Mouse (Mus musculus): ENCODE data around the gene Mrpl16. TPM values are rescaled to one million over a fixed set of nuclear protein-coding genes. Genes with fewer than 3 reads are reported as not detected.

The Mrpl16 gene
- polyA plus RNA-seq, 1 experiment from 2014 or later = 78.5 TPM

DNA sequence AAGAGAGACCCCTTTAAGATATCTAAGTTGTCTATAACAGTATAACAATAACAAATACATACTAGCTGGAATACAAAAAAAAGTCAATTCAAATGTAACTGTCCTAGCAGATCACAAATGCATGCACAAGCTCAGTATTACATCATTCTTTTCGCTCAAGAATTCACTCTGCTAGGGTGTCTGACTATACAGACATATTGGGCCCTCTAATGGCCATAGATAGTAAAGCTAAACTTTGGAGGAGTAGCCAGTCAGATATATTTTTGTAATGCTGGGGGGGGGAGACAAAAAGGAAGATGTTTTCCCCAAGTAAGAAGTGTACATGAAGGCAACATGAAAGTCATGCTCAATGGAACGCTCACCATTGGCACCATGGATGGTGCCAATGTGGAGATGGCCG, 5.1 kb upstream of the Mrpl16 start:
- no peak overlapping the region for H3K27ac ChIP-seq (ENCODE audit: low read depth, low read length)
- no peaks in the 10 kb centered on the region for H3K4me1 ChIP-seq (ENCODE audit: control insufficient read depth, insufficient read depth, low read length)
- no peak for ATAC-seq (replicated peaks; ENCODE audit: insufficient number of reproducible peaks, low FRiP score, low TSS enrichment)
- H3K4me2 ChIP-seq = no peak overlapping the region
- no peaks in the 10 kb centered on the region for H3K36me3 ChIP-seq (ENCODE audit: control insufficient read depth, insufficient read depth, low read length)
- WGBS (ENCODE audit: insufficient replicate concordance) = 78% methylated on average over 3 of the region's 3 CpGs
- H3K9ac ChIP-seq (ENCODE audit: low read depth, low read length) = no peak overlapping the region
- no peaks in the 10 kb centered on the region for H3K9me3 ChIP-seq (replicated peaks; ENCODE audit: control insufficient read depth, low read length)
- no peaks in the 10 kb centered on the region for H3K27me3 ChIP-seq (ENCODE audit: control insufficient read depth, insufficient read depth, low read length)
- no peak overlapping the region for H3K4me3 ChIP-seq (ENCODE audit: low read depth, low read length)

DNA sequence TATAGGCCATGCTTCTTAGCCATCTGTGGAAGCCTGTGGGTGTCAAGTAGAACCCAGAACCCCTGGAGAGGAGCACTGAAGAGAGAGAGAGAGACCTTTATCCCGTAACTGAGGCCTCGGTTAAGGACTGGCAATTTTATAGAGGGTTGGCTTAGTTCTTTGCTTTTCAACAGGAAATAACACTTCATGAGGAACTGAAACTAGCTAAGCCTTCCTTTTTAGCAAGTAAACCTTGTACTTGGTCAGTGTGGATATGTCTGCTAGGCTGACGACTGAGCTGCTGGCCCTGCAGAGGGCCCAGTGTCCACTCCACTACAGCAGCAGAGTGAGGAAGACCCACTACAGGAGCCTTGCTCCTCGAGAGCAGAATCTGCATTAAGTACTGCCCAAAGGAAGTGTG, 3.8 kb upstream of the Mrpl16 start:
- H3K4me1 ChIP-seq (ENCODE audit: control insufficient read depth, insufficient read depth, low read length) = no peaks in the 10 kb centered on the region
- H3K9me3 ChIP-seq (replicated peaks; ENCODE audit: control insufficient read depth, low read length) = no peaks in the 10 kb centered on the region
- H3K27me3 ChIP-seq (ENCODE audit: control insufficient read depth, insufficient read depth, low read length) = no peaks in the 10 kb centered on the region
- H3K9ac ChIP-seq (ENCODE audit: low read depth, low read length) = no peak overlapping the region
- 60% methylated on average over 4 of the region's 4 CpGs for WGBS (ENCODE audit: insufficient replicate concordance)
- H3K36me3 ChIP-seq (ENCODE audit: control insufficient read depth, insufficient read depth, low read length) = no peaks in the 10 kb centered on the region
- H3K4me3 ChIP-seq (ENCODE audit: low read depth, low read length) = no peak overlapping the region
- no peak for ATAC-seq (replicated peaks; ENCODE audit: insufficient number of reproducible peaks, low FRiP score, low TSS enrichment)
- no peak overlapping the region for H3K27ac ChIP-seq (ENCODE audit: low read depth, low read length)
- no peak overlapping the region for H3K4me2 ChIP-seq

DNA sequence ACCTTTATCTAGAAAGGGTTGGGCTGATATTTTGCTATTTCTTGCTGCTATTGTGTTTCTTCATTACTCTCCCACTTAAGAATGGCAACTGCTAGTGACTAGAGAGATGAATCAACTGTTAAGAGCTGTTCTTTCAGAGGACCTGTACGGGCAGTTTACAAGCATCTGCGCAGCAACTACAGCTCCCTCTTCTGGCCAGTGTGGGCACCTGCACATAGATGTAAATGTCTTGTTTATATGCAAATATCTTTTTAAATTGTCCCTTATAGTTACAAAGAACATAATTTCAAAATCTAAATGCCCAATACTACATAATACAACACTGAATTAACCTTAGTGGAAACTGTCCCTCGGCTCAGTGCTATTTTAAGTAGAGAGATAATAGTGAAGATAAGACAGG, 2.0 kb upstream of the Mrpl16 start:
- no peak for ATAC-seq (replicated peaks; ENCODE audit: insufficient number of reproducible peaks, low FRiP score, low TSS enrichment)
- 5% methylated on average over 3 of the region's 3 CpGs for WGBS (ENCODE audit: insufficient replicate concordance)
- no peak overlapping the region for H3K27ac ChIP-seq (ENCODE audit: low read depth, low read length)

DNA sequence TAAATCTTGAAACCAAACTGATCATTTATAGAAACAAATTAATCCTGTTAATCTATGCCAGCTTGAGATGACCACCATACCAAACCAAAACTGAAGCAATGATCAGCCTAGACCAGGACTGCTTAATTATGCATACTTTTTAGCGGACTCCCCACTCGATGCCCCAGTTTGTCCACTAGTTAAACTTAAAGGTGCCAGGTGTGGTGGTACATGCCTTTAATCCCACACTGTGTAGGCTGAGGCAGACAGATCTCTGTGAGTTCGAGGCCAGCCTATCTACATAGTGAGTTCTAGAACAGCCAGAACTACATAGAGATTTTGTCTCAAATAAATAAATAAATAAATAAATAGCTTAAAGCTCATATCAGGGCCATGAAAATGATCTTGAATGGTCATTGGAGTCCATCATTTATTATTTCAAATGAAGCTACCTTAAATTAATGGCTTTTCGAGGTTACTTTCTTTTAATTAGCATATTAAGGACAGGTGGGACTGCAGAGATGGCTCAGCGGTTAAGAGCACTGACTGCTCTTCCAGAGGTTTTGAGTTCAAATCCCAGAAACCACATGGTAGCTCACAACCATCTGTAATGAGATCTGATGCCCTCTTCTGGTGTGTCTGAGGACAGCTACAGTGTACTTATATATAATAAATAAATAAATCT, 802 bp upstream of the Mrpl16 start:
- H3K27me3 ChIP-seq (ENCODE audit: control insufficient read depth, insufficient read depth, low read length) = no peaks in the 10 kb centered on the region
- H3K4me2 ChIP-seq = peak overlapping the region; percentile 78; the same call in 1 of the 2 replicates
- H3K27ac ChIP-seq (ENCODE audit: low read depth, low read length) = no peak overlapping the region
- no peaks in the 10 kb centered on the region for H3K4me1 ChIP-seq (ENCODE audit: control insufficient read depth, insufficient read depth, low read length)
- no peak overlapping the region for H3K9ac ChIP-seq (ENCODE audit: low read depth, low read length)
- no peak overlapping the region; the same call in 1 of the 2 replicates for H3K4me3 ChIP-seq (ENCODE audit: low read depth, low read length)
- no peaks in the 10 kb centered on the region for H3K9me3 ChIP-seq (replicated peaks; ENCODE audit: control insufficient read depth, low read length)
- WGBS (ENCODE audit: insufficient replicate concordance) = 86% methylated on average over 5 of the region's 5 CpGs
- ATAC-seq (replicated peaks; ENCODE audit: insufficient number of reproducible peaks, low FRiP score, low TSS enrichment) = no peak
- H3K36me3 ChIP-seq (ENCODE audit: control insufficient read depth, insufficient read depth, low read length) = peaks cover 2% of the 10 kb centered on the region; the same call in 1 of the 2 replicates

More for the DNA sequence above, 2.0 kb upstream of the Mrpl16 start:
- Histone ChIP-seq H3K4me2 (no peak overlapping the region), H3K9ac (ENCODE audit: low read depth, low read length) (no peak overlapping the region), H3K4me3 (ENCODE audit: low read depth, low read length) (no peak overlapping the region), H3K9me3 (replicated peaks; ENCODE audit: control insufficient read depth, low read length) (no peaks in the 10 kb centered on the region), H3K4me1 (ENCODE audit: control insufficient read depth, insufficient read depth, low read length) (no peaks in the 10 kb centered on the region), H3K36me3 (ENCODE audit: control insufficient read depth, insufficient read depth, low read length) (0 out of 2 replicates have a peak, but pooled peaks cover 2% of the 10 kb centered on the region), H3K27me3 (ENCODE audit: control insufficient read depth, insufficient read depth, low read length) (no peaks in the 10 kb centered on the region)

DNA sequence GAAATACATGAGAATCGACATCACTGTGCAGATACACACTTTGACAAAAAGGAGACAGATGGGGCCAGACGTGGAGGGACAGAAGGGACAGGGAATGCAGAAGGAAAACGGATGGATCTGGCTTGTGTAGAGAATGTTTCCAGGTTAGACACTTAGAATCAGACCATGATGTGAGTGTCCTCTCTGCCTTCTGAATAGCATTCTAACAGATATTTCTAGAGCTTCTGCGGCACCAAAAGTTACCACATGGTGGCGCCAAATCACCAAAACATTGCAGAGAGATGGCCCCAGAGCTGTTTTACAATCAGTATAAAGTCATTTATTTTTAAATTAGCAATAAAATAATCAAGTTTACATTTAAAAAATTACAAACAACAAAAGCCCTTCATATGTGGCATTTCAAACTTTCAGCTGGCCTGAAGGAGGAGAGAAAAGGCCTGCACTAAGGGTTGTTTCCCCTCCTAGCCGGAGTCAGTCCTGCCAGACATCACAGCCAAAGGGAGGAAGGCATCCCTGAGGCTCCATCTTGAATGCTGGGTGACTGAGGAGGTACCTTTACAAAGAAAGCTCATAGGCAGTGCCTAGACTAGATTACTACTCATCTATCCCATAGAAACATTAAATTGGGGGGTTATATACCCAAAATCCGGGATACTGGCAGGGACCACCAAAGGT, 7.1 kb downstream of the Mrpl16 start:
- ATAC-seq (replicated peaks; ENCODE audit: insufficient number of reproducible peaks, low FRiP score, low TSS enrichment) = no peak
- no peak overlapping the region for H3K4me2 ChIP-seq
- no peaks in the 10 kb centered on the region for H3K9me3 ChIP-seq (replicated peaks; ENCODE audit: control insufficient read depth, low read length)
- no peak overlapping the region for H3K27ac ChIP-seq (ENCODE audit: low read depth, low read length)
- 58% methylated on average over 7 of the region's 7 CpGs for WGBS (ENCODE audit: insufficient replicate concordance)
- H3K36me3 ChIP-seq (ENCODE audit: control insufficient read depth, insufficient read depth, low read length) = peaks cover 2% of the 10 kb centered on the region; the same call in 1 of the 2 replicates
- H3K4me1 ChIP-seq (ENCODE audit: control insufficient read depth, insufficient read depth, low read length) = no peaks in the 10 kb centered on the region
- no peaks in the 10 kb centered on the region for H3K27me3 ChIP-seq (ENCODE audit: control insufficient read depth, insufficient read depth, low read length)
- H3K9ac ChIP-seq (ENCODE audit: low read depth, low read length) = no peak overlapping the region
- no peak overlapping the region for H3K4me3 ChIP-seq (ENCODE audit: low read depth, low read length)

DNA sequence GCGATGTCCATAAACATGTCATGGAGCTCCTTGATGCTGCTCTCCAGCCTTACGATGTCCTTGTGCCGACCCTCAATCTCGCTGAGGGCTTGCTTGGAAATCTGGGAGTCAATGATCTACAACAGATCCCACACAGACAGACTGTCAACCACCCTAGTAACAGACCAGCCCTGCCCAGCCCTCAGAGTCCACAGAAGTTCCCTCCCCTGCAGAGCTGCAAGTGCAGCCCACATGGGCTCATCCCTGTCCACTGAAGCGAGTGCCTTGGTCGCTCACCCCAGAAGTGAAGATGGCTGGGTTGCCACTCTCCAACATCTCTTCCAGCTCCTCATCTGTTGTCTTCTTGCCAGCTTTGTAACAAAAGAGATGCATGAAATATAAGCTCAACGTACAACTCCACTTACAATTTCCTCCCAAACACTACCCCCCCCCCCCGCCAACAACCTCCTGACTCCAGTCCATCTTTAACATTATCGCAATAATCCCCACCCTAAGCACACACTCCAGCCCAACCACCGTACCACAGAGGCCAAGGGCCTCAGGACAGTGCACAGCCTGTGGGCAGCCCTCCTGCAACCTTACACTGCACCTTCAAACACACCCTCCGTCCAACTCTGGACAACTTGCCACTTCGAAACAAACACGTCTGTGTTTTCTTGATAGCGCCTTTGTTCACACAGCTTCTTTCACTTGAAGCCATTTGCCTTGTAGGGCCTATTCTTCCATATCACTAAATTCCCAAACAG, 15.4 kb downstream of the Mrpl16 start:
- ATAC-seq (replicated peaks; ENCODE audit: insufficient number of reproducible peaks, low FRiP score, low TSS enrichment) = no peak
- no peaks in the 10 kb centered on the region for H3K27me3 ChIP-seq (ENCODE audit: control insufficient read depth, insufficient read depth, low read length)
- H3K27ac ChIP-seq (ENCODE audit: low read depth, low read length) = no peak overlapping the region
- H3K4me3 ChIP-seq (ENCODE audit: low read depth, low read length) = no peak overlapping the region
- H3K4me1 ChIP-seq (ENCODE audit: control insufficient read depth, insufficient read depth, low read length) = no peaks in the 10 kb centered on the region
- 85% methylated on average over 14 of the region's 14 CpGs for WGBS (ENCODE audit: insufficient replicate concordance)
- no peaks in the 10 kb centered on the region for H3K9me3 ChIP-seq (replicated peaks; ENCODE audit: control insufficient read depth, low read length)
- no peak overlapping the region for H3K9ac ChIP-seq (ENCODE audit: low read depth, low read length)
- H3K36me3 ChIP-seq (ENCODE audit: control insufficient read depth, insufficient read depth, low read length) = no peaks in the 10 kb centered on the region
- no peak overlapping the region for H3K4me2 ChIP-seq

DNA sequence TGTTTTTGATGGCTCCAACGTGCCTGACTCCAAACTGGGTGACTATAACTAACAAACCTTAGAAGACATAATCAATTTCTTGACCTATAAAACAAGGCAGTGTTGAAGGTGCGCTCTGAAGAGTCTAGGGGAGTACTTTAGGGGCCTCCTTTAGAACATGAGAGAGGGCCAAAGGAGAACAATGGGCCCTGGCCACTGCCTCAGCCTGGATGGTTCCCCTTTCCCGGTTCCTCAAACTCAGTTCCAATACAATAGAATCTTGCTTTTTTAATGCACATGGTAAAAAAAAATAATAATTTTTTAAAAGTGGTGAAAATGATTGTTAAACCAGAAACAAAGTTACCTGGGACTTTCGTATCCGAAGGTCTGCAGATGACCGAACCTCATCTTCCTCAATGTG, 17.6 kb downstream of the Mrpl16 start:
- ATAC-seq (replicated peaks; ENCODE audit: insufficient number of reproducible peaks, low FRiP score, low TSS enrichment) = no peak
- no peak overlapping the region for H3K4me2 ChIP-seq
- 86% methylated on average over 6 of the region's 6 CpGs for WGBS (ENCODE audit: insufficient replicate concordance)
- no peaks in the 10 kb centered on the region for H3K36me3 ChIP-seq (ENCODE audit: control insufficient read depth, insufficient read depth, low read length)
- no peak overlapping the region for H3K27ac ChIP-seq (ENCODE audit: low read depth, low read length)
- H3K9me3 ChIP-seq (replicated peaks; ENCODE audit: control insufficient read depth, low read length) = no peaks in the 10 kb centered on the region
- no peaks in the 10 kb centered on the region for H3K4me1 ChIP-seq (ENCODE audit: control insufficient read depth, insufficient read depth, low read length)
- no peak overlapping the region for H3K9ac ChIP-seq (ENCODE audit: low read depth, low read length)
- no peaks in the 10 kb centered on the region for H3K27me3 ChIP-seq (ENCODE audit: control insufficient read depth, insufficient read depth, low read length)
- H3K4me3 ChIP-seq (ENCODE audit: low read depth, low read length) = no peak overlapping the region

DNA sequence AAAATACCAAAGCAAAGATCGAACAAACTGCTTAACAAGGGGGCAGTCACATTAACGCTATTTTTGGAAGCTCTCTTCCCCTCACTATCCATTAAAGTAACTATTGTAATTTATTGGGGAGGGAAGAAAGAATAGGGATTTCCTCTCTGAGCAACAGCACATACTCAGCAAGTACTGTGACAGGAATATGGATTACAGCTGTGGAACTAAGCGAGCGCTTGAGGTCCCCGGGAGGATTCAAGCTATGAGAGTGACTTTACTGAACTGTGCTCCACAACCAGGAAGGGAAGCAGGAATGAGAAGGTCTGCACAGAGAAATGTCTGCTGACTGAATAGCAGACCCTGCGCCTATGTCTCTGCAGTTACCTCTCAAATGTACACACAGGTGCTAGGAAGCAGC, 18.7 kb downstream of the Mrpl16 start:
- Histone ChIP-seq H3K9ac (ENCODE audit: low read depth, low read length) (no peak overlapping the region), H3K9me3 (replicated peaks; ENCODE audit: control insufficient read depth, low read length) (no peaks in the 10 kb centered on the region), H3K27ac (ENCODE audit: low read depth, low read length) (no peak overlapping the region), H3K4me3 (ENCODE audit: low read depth, low read length) (no peak overlapping the region), H3K4me1 (ENCODE audit: control insufficient read depth, insufficient read depth, low read length) (no peaks in the 10 kb centered on the region), H3K36me3 (ENCODE audit: control insufficient read depth, insufficient read depth, low read length) (no peaks in the 10 kb centered on the region), H3K27me3 (ENCODE audit: control insufficient read depth, insufficient read depth, low read length) (no peaks in the 10 kb centered on the region), H3K4me2 (no peak overlapping the region)
- WGBS (ENCODE audit: insufficient replicate concordance) = 90% methylated on average over 6 of the region's 6 CpGs
- no peak for ATAC-seq (replicated peaks; ENCODE audit: insufficient number of reproducible peaks, low FRiP score, low TSS enrichment)

Measured in heart, embryonic 11.5 days (tissue).